Mouse (Mus musculus) G1E (cell line): Measurements from ENCODE around the gene Creb5.

Source experiments
- CTCF ChIP-seq: IDR thresholded peaks from 2 replicates; pipeline ENCODE4 v1.5.1; 2012; ENCODE audit warnings: low read depth, low read length, inconsistent platforms, mixed read lengths
- GATA1 ChIP-seq: IDR thresholded peaks from 2 replicates; pipeline ENCODE4 v1.6.1; 2012; ENCODE audit warnings: borderline replicate concordance, low read length, inconsistent platforms, mixed read lengths
- GATA2 ChIP-seq: IDR thresholded peaks from 2 replicates; pipeline ENCODE4 v1.6.1; 2012; ENCODE audit warnings: low read depth, low read length, inconsistent platforms, borderline replicate concordance

- TF ChIP-seq CTCF (no peak), GATA2 (no peak), GATA1 (no peak)
Measured at GRCm38 (mm10) chr6:53592230-53592629, 305.2 kb downstream of the Creb5 start.
